Mouse (Mus musculus): ENCODE results near the gene Lbh. TPM values are rescaled to one million over a fixed set of nuclear protein-coding genes. Genes with fewer than 3 reads are reported as not detected.

Gene Lbh
- polyA plus RNA-seq, 1 experiment from 2014 or later: 5.2 TPM

DNA sequence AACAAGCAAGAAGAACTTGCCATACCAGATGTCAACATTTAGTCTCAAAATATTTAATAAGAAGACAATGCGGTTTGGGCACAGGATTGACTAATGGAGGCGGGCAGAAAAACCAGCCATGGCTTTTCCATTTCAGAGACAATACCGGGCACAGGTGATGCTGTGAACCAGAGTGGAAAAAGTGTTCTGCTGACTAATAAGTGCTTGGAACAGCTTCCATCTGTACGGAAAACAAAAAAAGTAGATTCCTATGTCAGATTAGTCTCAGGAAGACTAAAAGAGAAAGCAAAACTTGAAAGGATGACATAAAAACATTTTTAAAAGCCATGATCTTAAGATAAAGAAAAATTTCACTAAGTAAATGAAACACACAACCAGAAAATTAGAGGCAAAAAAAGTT lies 16.4 kb upstream of the Lbh start:
- Histone ChIP-seq H3K27ac (no peak overlapping the region), H3K9ac (no peak overlapping the region), H3K9me3 (no peaks in the 10 kb centered on the region), H3K4me1 (replicated peaks) (peaks cover 6% of the 10 kb centered on the region), H3K4me3 (replicated peaks) (no peak overlapping the region), H3K27me3 (replicated peaks) (no peaks in the 10 kb centered on the region), H3K4me2 (replicated peaks) (no peak overlapping the region), H3K36me3 (no peaks in the 10 kb centered on the region)
- 85% methylated on average over 4 of the region's 4 CpGs for WGBS
- no peak for ATAC-seq

GRCm38 (mm10) chr17:72903321-72903720 lies 14.8 kb upstream of the Lbh start:
- 95% methylated on average over 5 of the region's 5 CpGs for WGBS
- Histone ChIP-seq H3K4me1 (replicated peaks) (peaks cover 6% of the 10 kb centered on the region), H3K4me2 (replicated peaks) (no peak overlapping the region), H3K27ac (no peak overlapping the region), H3K36me3 (no peaks in the 10 kb centered on the region), H3K9ac (no peak overlapping the region), H3K27me3 (replicated peaks) (no peaks in the 10 kb centered on the region), H3K4me3 (replicated peaks) (no peak overlapping the region), H3K9me3 (no peaks in the 10 kb centered on the region)
- no peak for ATAC-seq

GRCm38 (mm10) chr17:72903921-72904421 lies 14.1 kb upstream of the Lbh start:
- no peak overlapping the region for H3K4me3 ChIP-seq (replicated peaks)
- no peak overlapping the region for H3K27ac ChIP-seq
- no peaks in the 10 kb centered on the region for H3K9me3 ChIP-seq
- H3K4me2 ChIP-seq (replicated peaks): 0 out of 2 replicates have a peak overlapping the region, but pooled peaks have one; percentile 3
- 50% methylated on average over 9 of the region's 9 CpGs for whole genome bisulfite sequencing
- H3K27me3 ChIP-seq (replicated peaks): no peaks in the 10 kb centered on the region
- H3K36me3 ChIP-seq: no peaks in the 10 kb centered on the region
- no peak overlapping the region for H3K9ac ChIP-seq
- peak; percentile 89 for ATAC-seq
- peaks cover 6% of the 10 kb centered on the region for H3K4me1 ChIP-seq (replicated peaks)

DNA sequence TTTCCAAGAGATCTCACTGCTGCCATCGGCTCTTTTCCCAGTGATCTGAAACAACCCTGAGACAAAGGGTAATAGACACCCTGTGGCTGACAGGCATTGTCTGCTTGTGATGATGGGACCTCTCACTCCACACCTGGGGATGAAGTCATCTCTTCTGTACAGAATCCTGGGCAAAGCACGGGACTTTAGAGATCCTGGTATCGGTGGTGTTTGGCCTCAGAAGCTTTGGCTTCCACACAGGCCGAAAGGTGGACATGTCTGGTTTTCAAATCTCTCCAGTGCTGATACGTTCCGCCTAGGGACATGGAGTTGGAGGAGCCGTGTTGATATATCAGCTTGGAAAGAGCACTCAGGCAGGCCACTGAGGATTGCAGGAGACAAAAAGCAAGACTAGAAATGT lies 13.2 kb upstream of the Lbh start:
- Histone ChIP-seq H3K27ac (no peak overlapping the region), H3K27me3 (replicated peaks) (no peaks in the 10 kb centered on the region), H3K9me3 (no peaks in the 10 kb centered on the region), H3K9ac (no peak overlapping the region), H3K4me1 (replicated peaks) (peaks cover 6% of the 10 kb centered on the region), H3K4me2 (replicated peaks) (no peak overlapping the region), H3K4me3 (replicated peaks) (no peak overlapping the region), H3K36me3 (no peaks in the 10 kb centered on the region)
- no peak for ATAC-seq
- WGBS: 84% methylated on average over 7 of the region's 7 CpGs

DNA sequence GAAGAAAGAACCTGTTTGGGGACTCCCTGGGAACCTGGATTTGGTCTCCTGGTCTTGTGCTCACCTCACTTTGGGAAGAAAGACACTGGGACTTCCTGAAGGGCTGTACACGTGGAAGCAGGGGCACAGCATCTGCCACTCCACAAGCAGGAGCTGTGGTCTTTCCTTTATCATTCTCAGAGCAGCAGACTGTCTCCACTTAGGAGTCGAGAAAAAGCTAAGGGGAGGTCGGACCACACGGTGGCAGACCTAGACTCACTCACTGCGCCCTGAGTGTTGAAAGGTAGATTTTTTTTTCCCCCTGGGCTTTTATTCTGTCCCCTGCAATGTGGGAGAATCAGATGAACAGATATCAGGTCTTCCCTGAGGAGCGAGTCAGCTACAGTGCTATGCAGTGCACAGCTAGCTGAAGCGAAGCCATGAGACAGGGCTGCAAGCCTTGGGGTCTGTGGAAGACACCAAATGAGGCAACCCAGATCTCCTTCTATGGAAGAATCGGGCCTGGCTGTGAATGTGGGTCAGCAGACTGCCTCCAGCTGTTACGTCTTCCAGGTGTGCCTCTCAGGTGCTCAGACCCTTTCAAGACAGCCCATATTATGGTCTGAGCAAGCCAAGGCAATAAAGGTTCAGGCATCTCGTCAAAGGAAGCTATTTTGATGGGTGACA lies 11.7 kb upstream of the Lbh start:
- H3K27me3 ChIP-seq (replicated peaks): no peaks in the 10 kb centered on the region
- no peaks in the 10 kb centered on the region for H3K36me3 ChIP-seq
- H3K4me2 ChIP-seq (replicated peaks): no peak overlapping the region
- no peak overlapping the region for H3K4me3 ChIP-seq (replicated peaks)
- ATAC-seq: no peak
- H3K27ac ChIP-seq: no peak overlapping the region
- no peak overlapping the region for H3K9ac ChIP-seq
- WGBS: 76% methylated on average over 10 of the region's 10 CpGs
- peaks cover 6% of the 10 kb centered on the region for H3K4me1 ChIP-seq (replicated peaks)
- H3K9me3 ChIP-seq: no peaks in the 10 kb centered on the region

- Histone ChIP-seq H3K4me1 (replicated peaks) (peaks cover 5% of the 10 kb centered on the region), H3K4me2 (replicated peaks) (no peak overlapping the region), H3K27me3 (replicated peaks) (no peaks in the 10 kb centered on the region), H3K36me3 (no peaks in the 10 kb centered on the region), H3K9ac (no peak overlapping the region), H3K27ac (no peak overlapping the region), H3K9me3 (no peaks in the 10 kb centered on the region), H3K4me3 (replicated peaks) (no peak overlapping the region)
- 89% methylated on average over 9 of the region's 9 CpGs for WGBS
- ATAC-seq: no peak
Measured at GRCm38 (mm10) chr17:72907211-72907610, 10.9 kb upstream of the Lbh start.

- Histone ChIP-seq H3K4me3 (replicated peaks) (no peak overlapping the region), H3K9ac (no peak overlapping the region), H3K27ac (no peak overlapping the region), H3K4me1 (replicated peaks) (peaks cover 3% of the 10 kb centered on the region; the same call in 1 of the 2 replicates), H3K4me2 (replicated peaks) (no peak overlapping the region), H3K9me3 (no peaks in the 10 kb centered on the region), H3K27me3 (replicated peaks) (no peaks in the 10 kb centered on the region), H3K36me3 (no peaks in the 10 kb centered on the region)
- WGBS: 88% methylated on average over 8 of the region's 8 CpGs
- ATAC-seq: no peak
Measured at GRCm38 (mm10) chr17:72907777-72908176, 10.3 kb upstream of the Lbh start.

- no peak for ATAC-seq
- H3K27ac ChIP-seq: no peak overlapping the region
- 0 out of 2 replicates have a peak, but pooled peaks cover 3% of the 10 kb centered on the region for H3K4me1 ChIP-seq (replicated peaks)
- no peak overlapping the region for H3K4me3 ChIP-seq (replicated peaks)
- no peaks in the 10 kb centered on the region for H3K36me3 ChIP-seq
- 93% methylated on average over 3 of the region's 3 CpGs for WGBS
- H3K9me3 ChIP-seq: no peaks in the 10 kb centered on the region
- H3K27me3 ChIP-seq (replicated peaks): no peaks in the 10 kb centered on the region
- no peak overlapping the region for H3K9ac ChIP-seq
- H3K4me2 ChIP-seq (replicated peaks): no peak overlapping the region
Measured at GRCm38 (mm10) chr17:72908561-72908960, 9.5 kb upstream of the Lbh start.

DNA sequence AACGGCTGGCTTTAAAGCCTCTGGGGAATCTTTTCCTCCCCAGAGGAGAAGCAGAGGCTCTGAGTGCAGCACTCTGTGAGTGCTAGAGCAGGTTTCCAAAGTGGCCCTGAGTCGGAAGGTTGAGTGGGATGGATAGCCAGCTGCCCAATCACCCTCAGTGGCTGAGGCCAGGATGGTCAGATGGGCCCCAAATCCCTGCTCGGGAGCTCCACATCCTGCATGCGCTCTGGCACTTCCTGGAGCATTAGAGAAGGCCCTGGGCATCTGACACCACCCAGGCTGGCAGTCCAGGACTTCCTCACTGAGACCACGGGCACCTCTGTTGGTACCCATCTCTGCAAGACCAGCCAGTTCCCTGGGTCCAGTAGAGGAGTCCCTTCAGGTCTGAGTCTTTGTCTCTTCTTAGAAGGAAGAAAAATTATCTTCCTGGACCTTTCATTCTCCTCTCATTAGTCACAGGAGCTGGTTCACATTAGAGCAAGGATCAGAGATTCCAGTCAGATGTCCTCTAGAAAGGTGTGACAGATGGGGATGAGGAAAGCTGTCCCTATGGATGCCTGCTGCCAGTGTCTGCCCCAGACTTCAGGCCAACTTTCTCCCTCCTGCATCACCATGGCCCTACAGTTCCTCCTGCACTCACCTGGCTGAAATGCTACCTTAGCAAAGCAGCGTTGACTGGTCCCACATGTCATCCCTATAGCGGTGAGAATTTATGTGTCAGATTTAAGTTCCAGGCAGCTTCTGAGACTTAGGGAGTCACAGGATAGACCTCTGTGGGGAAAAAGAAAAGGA lies 8.8 kb upstream of the Lbh start:
- no peaks in the 10 kb centered on the region for H3K9me3 ChIP-seq
- 80% methylated on average over 7 of the region's 7 CpGs for WGBS
- H3K4me3 ChIP-seq (replicated peaks): no peak overlapping the region
- no peak overlapping the region for H3K4me2 ChIP-seq (replicated peaks)
- no peaks in the 10 kb centered on the region for H3K4me1 ChIP-seq (replicated peaks)
- no peak overlapping the region for H3K27ac ChIP-seq
- no peaks in the 10 kb centered on the region for H3K36me3 ChIP-seq
- ATAC-seq: no peak
- H3K9ac ChIP-seq: no peak overlapping the region
- H3K27me3 ChIP-seq (replicated peaks): no peaks in the 10 kb centered on the region

- no peaks in the 10 kb centered on the region for H3K9me3 ChIP-seq
- H3K27ac ChIP-seq: no peak overlapping the region
- ATAC-seq: no peak
- WGBS: 72% methylated on average over 11 of the region's 11 CpGs
- no peak overlapping the region for H3K9ac ChIP-seq
- no peaks in the 10 kb centered on the region for H3K4me1 ChIP-seq (replicated peaks)
- H3K4me3 ChIP-seq (replicated peaks): no peak overlapping the region
- no peaks in the 10 kb centered on the region for H3K36me3 ChIP-seq
- no peaks in the 10 kb centered on the region for H3K27me3 ChIP-seq (replicated peaks)
- H3K4me2 ChIP-seq (replicated peaks): no peak overlapping the region
Measured at GRCm38 (mm10) chr17:72911283-72911682, 6.8 kb upstream of the Lbh start.

GRCm38 (mm10) chr17:72911751-72912150 lies 6.4 kb upstream of the Lbh start:
- H3K9me3 ChIP-seq: no peaks in the 10 kb centered on the region
- no peaks in the 10 kb centered on the region for H3K27me3 ChIP-seq (replicated peaks)
- H3K4me3 ChIP-seq (replicated peaks): no peak overlapping the region
- H3K27ac ChIP-seq: no peak overlapping the region
- no peak overlapping the region for H3K9ac ChIP-seq
- ATAC-seq: peak; percentile 62; the same call in 1 of the 2 replicates
- no peaks in the 10 kb centered on the region for H3K4me1 ChIP-seq (replicated peaks)
- 38% methylated on average over 1 of the region's 1 CpGs for WGBS
- H3K4me2 ChIP-seq (replicated peaks): no peak overlapping the region
- H3K36me3 ChIP-seq: no peaks in the 10 kb centered on the region

- H3K27me3 ChIP-seq (replicated peaks): no peaks in the 10 kb centered on the region
Measured at GRCm38 (mm10) chr17:72914082-72914481, 4.0 kb upstream of the Lbh start.

More at GRCm38 (mm10) chr17:72914082-72914481, 4.0 kb upstream of the Lbh start:
- Histone ChIP-seq H3K4me1 (replicated peaks) (peaks cover 7% of the 10 kb centered on the region; the same call in 1 of the 2 replicates), H3K4me2 (replicated peaks) (no peak overlapping the region), H3K36me3 (no peaks in the 10 kb centered on the region), H3K9me3 (no peaks in the 10 kb centered on the region), H3K27ac (no peak overlapping the region), H3K9ac (no peak overlapping the region), H3K4me3 (replicated peaks) (no peak overlapping the region)
- ATAC-seq: no peak
- 86% methylated on average over 2 of the region's 2 CpGs for WGBS
